Mouse (Mus musculus): Measurements from ENCODE around the gene Ankrd22.
A peak's percentile ranks its signal among the peaks of the same experiment; 100 is the strongest.
"Not testable (repeated sequence)": the region's sequence is repeated elsewhere in the genome, so short reads cannot be mapped to it uniquely, and the experiment has no call there.

The Ankrd22 gene

GRCm38 (mm10) chr19:34165891-34166290 lies at the start of gene Ankrd22:
Ankrd22 (minus strand) TSS chr19:34166053.
- no peak for DNase-seq (ENCODE audit: low spot score)

GRCm38 (mm10) chr19:34214136-34214535 lies 48.3 kb upstream of the Ankrd22 start:
- no peak for DNase-seq (ENCODE audit: low spot score)

- no peak for DNase-seq (ENCODE audit: low spot score)
Measured at GRCm38 (mm10) chr19:34213251-34213645, 47.4 kb upstream of the Ankrd22 start.

- no peak for DNase-seq (ENCODE audit: low spot score)
Measured at GRCm38 (mm10) chr19:34212489-34213250, 46.8 kb upstream of the Ankrd22 start.

- no peak for DNase-seq (ENCODE audit: low spot score)
Measured at GRCm38 (mm10) chr19:34210841-34211240, 45.0 kb upstream of the Ankrd22 start.

- DNase-seq (ENCODE audit: low spot score) = no peak
Measured at GRCm38 (mm10) chr19:34209930-34210581, 44.2 kb upstream of the Ankrd22 start.

GRCm38 (mm10) chr19:34209031-34209430 lies 43.2 kb upstream of the Ankrd22 start:
- DNase-seq (ENCODE audit: low spot score) = no peak

GRCm38 (mm10) chr19:34206760-34207440 lies 41.0 kb upstream of the Ankrd22 start:
- no peak for DNase-seq (ENCODE audit: low spot score)

GRCm38 (mm10) chr19:34206128-34206527 lies 40.3 kb upstream of the Ankrd22 start:
- DNase-seq (ENCODE audit: low spot score) = not testable (repeated sequence)

GRCm38 (mm10) chr19:34202668-34203067 lies 36.8 kb upstream of the Ankrd22 start:
- DNase-seq (ENCODE audit: low spot score) = no peak

GRCm38 (mm10) chr19:34199488-34199887 lies 33.6 kb upstream of the Ankrd22 start:
- DNase-seq (ENCODE audit: low spot score) = no peak

GRCm38 (mm10) chr19:34198901-34199300 lies 33.0 kb upstream of the Ankrd22 start:
- DNase-seq (ENCODE audit: low spot score) = no peak

GRCm38 (mm10) chr19:34198066-34198465 lies 32.2 kb upstream of the Ankrd22 start:
- DNase-seq (ENCODE audit: low spot score) = no peak

GRCm38 (mm10) chr19:34195031-34195430 lies 29.2 kb upstream of the Ankrd22 start:
- DNase-seq (ENCODE audit: low spot score) = no peak

- no peak for DNase-seq (ENCODE audit: low spot score)
Measured at GRCm38 (mm10) chr19:34194132-34194745, 28.4 kb upstream of the Ankrd22 start.

GRCm38 (mm10) chr19:34193683-34194082 lies 27.8 kb upstream of the Ankrd22 start:
- no peak for DNase-seq (ENCODE audit: low spot score)

- peak; percentile 44 for DNase-seq (ENCODE audit: low spot score)
Measured at GRCm38 (mm10) chr19:34193149-34193548, 27.3 kb upstream of the Ankrd22 start.

GRCm38 (mm10) chr19:34192008-34192963 lies 26.4 kb upstream of the Ankrd22 start, which contains the start of gene Stambpl1:
Stambpl1 (plus strand) TSS chr19:34192229.
- peak; percentile 71 for DNase-seq (ENCODE audit: low spot score)

- no peak for DNase-seq (ENCODE audit: low spot score)
Measured at GRCm38 (mm10) chr19:34191645-34192007, 25.8 kb upstream of the Ankrd22 start.

GRCm38 (mm10) chr19:34186845-34187244 lies 21.0 kb upstream of the Ankrd22 start:
- DNase-seq (ENCODE audit: low spot score) = no peak

- DNase-seq (ENCODE audit: low spot score) = no peak
Measured at GRCm38 (mm10) chr19:34182490-34182889, 16.6 kb upstream of the Ankrd22 start.

Measured in layer of hippocampus, adult 11-12 months (tissue).